16 mouse cellular contexts compared by ENCODE assay signal in the genomic region with DNA sequence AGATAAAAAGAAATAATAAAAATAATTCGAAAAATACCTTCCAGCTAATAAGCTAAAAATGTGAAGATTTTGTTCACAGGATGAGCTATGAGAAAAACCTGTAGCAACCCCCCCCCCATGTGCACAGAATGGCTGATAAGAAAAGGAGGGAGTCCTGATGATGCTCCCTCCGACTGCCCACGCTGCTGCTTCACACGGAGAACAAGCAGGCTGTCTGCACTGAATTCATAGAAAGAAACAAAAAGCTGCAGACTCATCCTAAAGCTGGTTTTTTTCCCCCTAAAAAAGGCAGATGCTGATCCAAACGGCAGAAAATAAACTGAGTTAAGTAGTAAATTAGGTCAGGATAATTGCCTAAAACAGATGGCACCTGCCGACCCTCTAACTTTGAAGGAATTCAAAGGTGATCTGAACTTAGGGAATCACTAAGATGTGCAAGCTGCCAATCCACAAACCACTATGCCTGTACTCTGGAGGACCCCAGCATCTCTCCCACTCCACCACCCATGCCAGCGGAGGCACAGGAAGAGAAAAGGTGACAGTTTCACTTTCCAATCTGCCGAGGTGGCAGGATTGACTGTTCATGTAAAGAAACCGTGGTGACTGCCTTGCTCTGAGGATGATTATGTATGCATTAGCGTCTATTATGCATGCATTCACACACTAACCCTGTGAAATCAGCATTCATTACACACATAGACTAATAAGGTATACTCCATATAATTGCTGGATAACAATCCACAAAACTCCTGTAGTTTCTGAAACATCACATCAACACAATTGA.
A peak's percentile ranks its signal among the peaks of the same experiment; 100 is the strongest.
DNase-seq lines count a peak whose midpoint lies in the region; ATAC-seq and TF ChIP-seq lines count a peak whose summit lies in the region.
"Had no signal": no experiment of that assay in that cellular context is flagged by ENCODE, and none has a peak within 500 bp of the region (broad histone marks: within the 10 kb centered on the region; RNA-seq: fewer than 3 reads in every experiment).

No protein-coding gene starts in this region.

- no peaks in the 10 kb centered on the region for H3K27me3 ChIP-seq in intestine, embryonic 15.5 days (replicated peaks)
- H3K27me3 ChIP-seq: embryonic facial prominence, embryonic 15.5 days; heart, embryonic 15.5 days; hindbrain, embryonic 12.5 days had no signal

- 0 out of 2 replicates have a peak overlapping the region, but pooled peaks have one; percentile 8 for H3K4me3 ChIP-seq in layer of hippocampus, adult 2 months
- H3K4me3 ChIP-seq in intestine, embryonic 15.5 days (replicated peaks): no peak overlapping the region
- H3K4me3 ChIP-seq: embryonic facial prominence, embryonic 15.5 days; heart, embryonic 15.5 days; hindbrain, embryonic 12.5 days had no signal

- 77% methylated on average over 10 of the region's 10 CpGs for WGBS in intestine, embryonic 15.5 days

- H3K36me3 ChIP-seq in intestine, embryonic 15.5 days: 0 out of 2 replicates have a peak, but pooled peaks cover 3% of the 10 kb centered on the region

- no peaks in the 10 kb centered on the region for H3K9me3 ChIP-seq in intestine, embryonic 15.5 days
- H3K9me3 ChIP-seq: embryonic facial prominence, embryonic 15.5 days; heart, embryonic 15.5 days; hindbrain, embryonic 12.5 days had no signal

- no peak overlapping the region for H3K4me2 ChIP-seq in intestine, embryonic 15.5 days (replicated peaks)
- H3K4me2 ChIP-seq: embryonic facial prominence, embryonic 15.5 days; heart, embryonic 15.5 days; hindbrain, embryonic 12.5 days; liver, embryonic 11.5 days had no signal

- peaks cover 13% of the 10 kb centered on the region; the same call in 1 of the 2 replicates for H3K4me1 ChIP-seq in intestine, embryonic 15.5 days (replicated peaks)

- TF ChIP-seq CTCF in layer of hippocampus, adult 2 months (conservative IDR thresholded peaks at IDR 0.05): no peak

- peak; percentile 15 to 53 for DNase-seq in layer of hippocampus, adult 2 months (ENCODE audit: low spot score in 2 of 2)
- DNase-seq in layer of hippocampus, adult 8-10 months (ENCODE audit: low spot score in 2 of 2): no peak
- peak; percentile 60 for DNase-seq in right cerebral cortex, adult 18-20 months
- DNase-seq in right cerebral cortex, postnatal 4 days: no peak
- no peak for DNase-seq in cerebellum, postnatal 4 days (ENCODE audit: low spot score in 2 of 2)
- DNase-seq: adrenal gland, adult 8-10 months; cerebellum, adult 8-10 months; heart, adult 18-20 months; kidney, postnatal 36 days had no signal

- H3K9ac ChIP-seq in intestine, embryonic 15.5 days: no peak overlapping the region
- H3K9ac ChIP-seq: embryonic facial prominence, embryonic 15.5 days; heart, embryonic 15.5 days; hindbrain, embryonic 12.5 days had no signal

- ATAC-seq in megakaryocyte-erythroid progenitor cell, adult 5-6 weeks (replicated peaks; ENCODE audit: low FRiP score, low TSS enrichment, poor library complexity, severe bottlenecking): 0 out of 2 replicates have a peak, but pooled peaks have one; percentile 25
- ATAC-seq in intestine, embryonic 15.5 days: no peak
- ATAC-seq: intestine, postnatal 0 days had no signal

- H3K27ac ChIP-seq in layer of hippocampus, adult 2 months: 0 out of 2 replicates have a peak overlapping the region, but pooled peaks have one; percentile 32
- no peak overlapping the region for H3K27ac ChIP-seq in intestine, embryonic 15.5 days
- H3K27ac ChIP-seq: embryonic facial prominence, embryonic 15.5 days; heart, embryonic 15.5 days; hindbrain, embryonic 12.5 days had no signal

Comparison
In these comparisons a context has a peak if more than half of its experiments do, and no peak if none do; other contexts are left out.
1. DNase-seq: peak in layer of hippocampus, adult 2 months (2 of 2) and right cerebral cortex, adult 18-20 months (single experiment); none in layer of hippocampus, adult 8-10 months (0 of 2), right cerebral cortex, postnatal 4 days (single experiment) and cerebellum, postnatal 4 days (0 of 2).